Mouse (Mus musculus) embryonic fibroblast, embryonic 13.5 days (primary cell): ENCODE measurements around the gene Scarb1. TPM values are rescaled to one million over a fixed set of nuclear protein-coding genes. Genes with fewer than 3 reads are reported as not detected.

Experiments
- H3K27ac ChIP-seq: 2 replicates; pipeline ENCODE4 v1.5.1; 2012; ENCODE audit warnings: low read length, control low read depth, inconsistent platforms; ENCODE audit not compliant: insufficient read depth
- H3K4me1 ChIP-seq: 2 replicates; pipeline ENCODE4 v1.6.1; 2011; ENCODE audit warnings: low read length; ENCODE audit not compliant: control insufficient read depth, insufficient read depth
- H3K4me3 ChIP-seq: 2 replicates; pipeline ENCODE4 v1.5.1; 2011; ENCODE audit warnings: mild to moderate bottlenecking, control low read depth, low read length; ENCODE audit not compliant: insufficient read depth
- CTCF ChIP-seq: IDR thresholded peaks from 2 replicates; pipeline ENCODE4 v1.5.1; 2011; ENCODE audit warnings: mild to moderate bottlenecking, control low read depth, low read length, moderate library complexity, borderline replicate concordance; ENCODE audit not compliant: insufficient read depth
- POLR2A ChIP-seq: IDR thresholded peaks from 2 replicates; pipeline ENCODE4 v1.6.1; 2011; ENCODE audit warnings: low read depth, mild to moderate bottlenecking, control low read depth, low read length, moderate library complexity
- polyA plus RNA-seq: library from polyadenylated mRNA; stranded (reverse); fragments of >200 nt; gene quantifications from 2 replicates; pipeline ENCODE4 v1.2.4, GENCODE M21; 2011; ENCODE audit warnings: low read depth; ENCODE audit not compliant: missing spikeins, insufficient read length

The Scarb1 gene
- polyA plus RNA-seq, 1 experiment: 47.8 TPM

GRCm38 (mm10) chr5:125332333-125332732 is 8.6 kb downstream of the Scarb1 start:
- Histone ChIP-seq H3K4me1 (peaks cover 5% of the 10 kb centered on the region), H3K27ac (no peak overlapping the region), H3K4me3 (no peak overlapping the region)
- no peak for TF ChIP-seq CTCF

DNA sequence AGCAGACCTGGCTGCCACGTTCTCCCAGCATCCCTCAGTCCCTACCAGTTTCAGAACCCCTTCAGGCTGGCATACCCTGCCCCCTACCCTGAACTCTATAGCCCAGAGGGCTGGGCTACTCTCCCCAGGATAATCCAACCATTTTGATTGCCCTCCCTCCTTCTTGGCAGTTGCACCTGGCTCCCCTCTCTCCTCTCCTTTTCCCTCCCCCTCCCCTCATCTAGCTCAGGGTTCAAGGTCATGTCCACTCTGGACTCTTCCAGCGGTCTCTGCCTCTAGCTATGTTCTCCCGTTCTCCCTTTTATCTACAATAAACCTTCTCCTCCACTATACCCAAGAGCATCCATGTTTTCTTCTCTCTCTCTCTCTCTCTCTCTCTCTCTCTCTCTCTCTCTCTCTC is 9.1 kb downstream of the Scarb1 start:
- no peak overlapping the region for H3K27ac ChIP-seq
- TF ChIP-seq POLR2A: no peak
- TF ChIP-seq CTCF: no peak

GRCm38 (mm10) chr5:125331094-125331493 is 9.8 kb downstream of the Scarb1 start:
- TF ChIP-seq POLR2A (no peak), CTCF (no peak)
- peaks cover 5% of the 10 kb centered on the region for H3K4me1 ChIP-seq
- no peak overlapping the region for H3K4me3 ChIP-seq
- H3K27ac ChIP-seq: no peak overlapping the region

More for the DNA sequence above, 9.1 kb downstream of the Scarb1 start:
- Histone ChIP-seq H3K4me1 (peaks cover 5% of the 10 kb centered on the region), H3K4me3 (no peak overlapping the region)

GRCm38 (mm10) chr5:125330656-125331055 is 10.2 kb downstream of the Scarb1 start:
- Histone ChIP-seq H3K4me1 (peaks cover 5% of the 10 kb centered on the region), H3K4me3 (no peak overlapping the region), H3K27ac (no peak overlapping the region)
- TF ChIP-seq POLR2A: no peak
- no peak for TF ChIP-seq CTCF

- Histone ChIP-seq H3K4me3 (no peak overlapping the region), H3K27ac (no peak overlapping the region), H3K4me1 (peaks cover 5% of the 10 kb centered on the region)
Observed at GRCm38 (mm10) chr5:125330191-125330590, 10.7 kb downstream of the Scarb1 start.

DNA sequence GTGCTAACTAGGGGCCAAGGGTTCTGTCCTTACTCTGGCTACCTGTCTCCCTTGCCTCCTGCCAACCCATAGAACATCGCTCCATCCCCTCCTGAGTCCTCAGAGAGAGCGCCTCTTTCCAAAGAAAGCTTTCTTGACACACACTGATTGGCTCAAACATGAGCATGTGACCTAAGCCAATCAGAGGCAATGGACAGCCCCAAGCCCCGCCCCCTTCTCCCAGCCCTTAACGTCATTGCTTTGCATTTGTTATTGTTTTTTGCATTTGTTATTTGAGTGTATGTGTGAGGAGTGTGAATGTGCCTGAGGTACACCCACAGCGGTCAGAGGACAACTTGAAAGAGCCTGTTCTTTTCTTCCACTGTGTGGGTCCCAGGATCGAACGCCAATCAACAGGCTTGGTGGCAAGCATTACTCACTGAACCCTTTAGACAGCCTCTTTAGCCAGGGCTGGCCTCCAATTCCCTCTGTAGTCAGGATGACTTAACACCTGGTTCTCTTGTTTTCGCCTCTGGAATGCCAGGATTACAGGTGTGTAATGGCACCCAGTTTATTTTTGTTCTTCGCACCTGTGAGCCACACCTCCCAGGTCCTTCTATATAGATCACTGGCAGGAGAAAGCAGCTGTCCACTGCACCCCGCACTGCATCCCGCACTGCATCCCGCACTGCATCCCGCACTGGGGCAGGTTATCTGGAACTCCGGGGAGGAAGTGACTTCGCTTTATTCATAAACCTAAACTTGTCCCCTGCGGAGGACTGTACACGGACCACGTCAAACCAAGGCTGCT is 13.1 kb downstream of the Scarb1 start:
- Histone ChIP-seq H3K27ac (no peak overlapping the region), H3K4me3 (no peak overlapping the region)
- TF ChIP-seq CTCF (no peak), POLR2A (no peak)

More at GRCm38 (mm10) chr5:125330191-125330590, 10.7 kb downstream of the Scarb1 start:
- TF ChIP-seq CTCF (no peak), POLR2A (no peak)

DNA sequence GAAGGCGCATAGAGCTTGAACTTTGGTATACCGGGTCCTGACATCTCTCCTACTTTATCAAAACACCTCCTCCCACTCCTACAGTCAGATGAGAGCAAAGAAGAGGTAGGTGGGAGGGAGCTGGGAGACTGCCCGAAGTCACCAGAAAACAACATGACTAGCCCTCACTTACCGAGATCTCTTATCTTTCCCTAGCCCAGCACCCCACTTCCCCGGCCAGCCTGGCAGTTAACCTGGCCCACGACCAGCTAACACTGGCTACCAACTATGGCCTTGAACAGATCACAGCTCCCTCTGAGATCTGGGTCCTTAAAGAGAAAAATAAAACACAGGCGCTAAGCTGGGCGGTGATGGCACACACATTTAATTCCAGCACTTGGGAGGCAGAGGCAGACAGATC is 14.5 kb downstream of the Scarb1 start:
- Histone ChIP-seq H3K4me3 (no peak overlapping the region), H3K4me1 (no peaks in the 10 kb centered on the region), H3K27ac (no peak overlapping the region)
- TF ChIP-seq CTCF (no peak), POLR2A (no peak)

More for the DNA sequence above, 13.1 kb downstream of the Scarb1 start:
- peaks cover 5% of the 10 kb centered on the region for H3K4me1 ChIP-seq

DNA sequence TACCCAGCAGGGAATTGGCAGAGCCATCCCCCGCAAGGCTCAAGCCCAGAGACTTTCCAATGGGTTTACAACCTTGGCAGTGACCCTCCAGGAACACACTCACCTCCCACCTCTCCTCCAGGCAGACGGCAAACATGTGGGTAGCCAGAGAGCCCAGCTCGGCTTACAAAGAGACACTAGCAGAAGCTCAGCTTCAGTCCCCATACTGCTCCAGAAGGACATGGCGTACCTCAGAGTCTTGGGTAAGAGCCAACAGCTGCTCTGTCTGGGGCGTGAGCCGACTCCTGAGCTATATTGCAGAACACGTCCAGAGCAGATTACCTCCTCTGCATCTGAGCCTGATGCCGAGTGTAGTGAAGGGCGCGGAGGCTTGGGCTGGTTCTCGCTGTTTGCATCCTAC is 15.0 kb downstream of the Scarb1 start:
- no peak for TF ChIP-seq POLR2A
- no peak for TF ChIP-seq CTCF
- Histone ChIP-seq H3K4me3 (no peak overlapping the region), H3K27ac (no peak overlapping the region), H3K4me1 (no peaks in the 10 kb centered on the region)

DNA sequence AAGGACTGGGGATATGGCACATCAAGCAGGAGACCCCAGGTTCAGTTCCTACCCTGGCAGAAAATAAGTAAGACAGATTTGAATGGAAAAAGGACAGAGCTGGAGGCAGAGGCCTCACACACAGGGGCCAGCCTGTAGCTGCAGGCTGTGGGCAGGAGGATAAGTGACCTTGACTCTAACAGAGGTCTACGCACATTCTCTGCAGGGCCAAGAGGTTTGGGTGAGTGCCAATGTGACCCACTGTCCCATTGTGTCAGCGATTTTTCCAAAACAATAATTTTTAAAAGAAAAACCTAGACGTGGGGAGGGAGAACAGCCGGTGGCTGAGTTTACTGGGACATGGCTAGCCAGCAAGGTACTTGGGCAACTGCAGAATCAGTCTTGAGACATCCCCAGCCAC is 15.6 kb downstream of the Scarb1 start:
- no peaks in the 10 kb centered on the region for H3K4me1 ChIP-seq
- TF ChIP-seq POLR2A (no peak), CTCF (no peak)
- no peak overlapping the region for H3K27ac ChIP-seq
- no peak overlapping the region for H3K4me3 ChIP-seq

- H3K4me1 ChIP-seq: no peaks in the 10 kb centered on the region
- no peak overlapping the region for H3K4me3 ChIP-seq
- no peak for TF ChIP-seq POLR2A
- no peak for TF ChIP-seq CTCF
Observed at GRCm38 (mm10) chr5:125323939-125324480, 16.9 kb downstream of the Scarb1 start.

GRCm38 (mm10) chr5:125323128-125323527 is 17.8 kb downstream of the Scarb1 start:
- Histone ChIP-seq H3K4me3 (no peak overlapping the region), H3K27ac (no peak overlapping the region), H3K4me1 (no peaks in the 10 kb centered on the region)
- no peak for TF ChIP-seq CTCF
- no peak for TF ChIP-seq POLR2A

More at GRCm38 (mm10) chr5:125323939-125324480, 16.9 kb downstream of the Scarb1 start:
- H3K27ac ChIP-seq: no peak overlapping the region
